Mouse (Mus musculus): ENCODE results near the gene Gm15107. TPM values are rescaled to one million over a fixed set of nuclear protein-coding genes. Genes with fewer than 3 reads are reported as not detected.

Gm15107 gene
- total RNA-seq (2023), result not detected in 4 replicates

DNA sequence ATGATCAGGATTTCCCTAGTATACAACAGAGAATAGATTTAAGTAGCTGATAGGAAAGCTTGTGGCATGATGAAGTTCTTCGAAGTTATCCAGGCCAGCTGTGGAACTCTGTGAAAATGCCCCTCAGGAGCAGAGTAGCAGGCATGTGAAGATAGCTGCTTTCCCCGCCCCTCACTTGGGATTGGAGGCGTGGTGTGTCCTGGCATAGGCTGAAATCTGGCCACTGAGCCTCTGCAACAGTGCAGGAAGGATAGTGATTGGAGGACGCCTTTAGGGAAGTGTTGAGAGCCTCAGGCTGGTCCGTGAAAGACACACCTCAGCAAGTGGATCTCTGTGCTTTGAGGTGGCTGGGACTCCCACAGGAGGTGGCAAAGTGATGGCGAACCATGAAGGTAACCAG, at the start of gene Gm15107:
TSS of gene Gm15107 (plus strand) at position 301 of the 400 bp plus-strand sequence.

Other genes with a start within 250 kb of the Gm15107 start
- not detected in 4 replicates for gene Gm15080, start 187.7 kb upstream of the Gm15107 start, total RNA-seq (2023)

Data from B cell, adult 62 days (primary cell).